Mouse (Mus musculus): ENCODE data around the gene Slfn9. TPM values are rescaled to one million over a fixed set of nuclear protein-coding genes. Genes with fewer than 3 reads are reported as not detected.
"Not testable (repeated sequence)": the region's sequence is repeated elsewhere in the genome, so short reads cannot be mapped to it uniquely, and the experiment has no call there.

Slfn9 gene
- polyA plus RNA-seq, 1 experiment from 2014 or later = 12.6 TPM

DNA sequence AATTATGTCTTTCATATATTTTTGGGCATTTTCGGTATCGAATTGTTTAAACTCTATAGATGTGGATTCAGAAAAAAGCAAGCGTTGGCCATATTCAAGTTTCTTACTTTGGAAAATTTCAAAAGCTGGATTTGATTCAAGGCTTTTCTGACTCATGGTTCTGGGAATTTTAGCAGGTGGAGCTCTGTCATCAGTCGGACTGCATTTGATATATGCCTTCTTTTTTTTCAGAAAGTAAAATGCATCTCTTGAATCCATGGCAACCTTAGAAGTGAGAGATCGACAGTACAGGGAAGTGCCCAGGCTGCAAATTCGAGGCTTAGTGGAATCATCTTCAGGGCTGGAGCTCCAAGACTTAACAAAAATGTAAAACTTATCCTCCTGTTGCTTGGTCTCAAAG lies 4.0 kb downstream of the Slfn9 start:
- no peak overlapping the region for H3K9ac ChIP-seq
- peaks cover 12% of the 10 kb centered on the region for H3K4me1 ChIP-seq
- no peak overlapping the region for H3K4me2 ChIP-seq
- peaks cover 11% of the 10 kb centered on the region; the same call in 1 of the 2 replicates for H3K36me3 ChIP-seq (replicated peaks)
- ATAC-seq (ENCODE audit: low FRiP score) = no peak
- WGBS = 93% methylated on average over 6 of the region's 6 CpGs
- H3K9me3 ChIP-seq = no peaks in the 10 kb centered on the region
- no peak overlapping the region for H3K4me3 ChIP-seq (replicated peaks)
- H3K27me3 ChIP-seq = peaks cover 10% of the 10 kb centered on the region
- H3K27ac ChIP-seq = no peak overlapping the region

DNA sequence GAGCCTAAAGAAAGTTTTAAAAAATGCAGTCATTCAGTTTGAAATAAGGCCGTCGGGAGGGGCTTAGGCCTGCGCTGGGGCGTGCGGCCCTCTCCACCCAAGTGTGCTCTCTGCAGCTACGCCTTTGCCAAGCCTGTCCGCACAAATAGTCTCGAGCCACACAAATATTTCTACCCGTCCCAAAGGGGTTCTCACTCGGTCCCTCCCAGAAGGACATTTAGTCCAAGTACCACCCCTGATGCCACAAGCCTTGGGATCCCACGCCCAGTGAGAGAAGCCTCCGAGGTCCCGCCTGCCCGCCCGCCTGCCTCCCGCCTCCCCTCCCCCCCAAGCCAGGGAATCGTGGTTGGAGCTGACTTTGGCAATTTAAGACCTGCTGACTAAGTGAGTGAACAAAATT lies 8.4 kb downstream of the Slfn9 start:
- no peak overlapping the region for H3K27ac ChIP-seq
- H3K4me1 ChIP-seq = no peaks in the 10 kb centered on the region
- H3K4me3 ChIP-seq (replicated peaks) = no peak overlapping the region
- ATAC-seq (ENCODE audit: low FRiP score) = no peak
- H3K4me2 ChIP-seq = no peak overlapping the region
- H3K9me3 ChIP-seq = no peaks in the 10 kb centered on the region
- H3K27me3 ChIP-seq = no peaks in the 10 kb centered on the region
- no peak overlapping the region for H3K9ac ChIP-seq
- 85% methylated on average over 17 of the region's 17 CpGs for WGBS
- peaks cover 23% of the 10 kb centered on the region; the same call in 1 of the 2 replicates for H3K36me3 ChIP-seq (replicated peaks)

DNA sequence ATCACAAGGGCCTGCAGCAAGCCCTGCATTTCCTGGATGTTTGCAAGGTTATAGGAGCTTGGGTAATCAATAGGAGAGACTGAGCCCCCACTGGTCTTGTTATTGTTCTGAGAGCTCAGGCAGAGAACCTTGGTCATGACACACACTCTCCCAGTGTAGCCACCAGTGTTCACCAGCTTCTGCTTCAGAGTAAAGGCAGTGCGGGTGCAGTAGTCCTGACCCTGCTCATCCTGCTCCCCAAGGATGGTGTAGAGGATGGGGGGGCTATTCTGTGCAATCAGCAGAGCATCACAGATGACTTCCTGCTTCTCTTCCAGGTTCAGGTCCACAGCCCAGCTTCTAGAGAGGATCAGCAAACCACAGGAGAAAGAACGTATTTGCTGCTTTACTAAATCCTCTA lies 9.2 kb downstream of the Slfn9 start:
- not testable (repeated sequence) for H3K27me3 ChIP-seq; H3K4me1 ChIP-seq; H3K27ac ChIP-seq; ATAC-seq (ENCODE audit: low FRiP score); H3K9me3 ChIP-seq; H3K4me3 ChIP-seq (replicated peaks); H3K4me2 ChIP-seq; H3K9ac ChIP-seq
- 94% methylated on average over 2 of the region's 2 CpGs for WGBS
- H3K36me3 ChIP-seq (replicated peaks) = peaks cover 23% of the 10 kb centered on the region; the same call in 1 of the 2 replicates

DNA sequence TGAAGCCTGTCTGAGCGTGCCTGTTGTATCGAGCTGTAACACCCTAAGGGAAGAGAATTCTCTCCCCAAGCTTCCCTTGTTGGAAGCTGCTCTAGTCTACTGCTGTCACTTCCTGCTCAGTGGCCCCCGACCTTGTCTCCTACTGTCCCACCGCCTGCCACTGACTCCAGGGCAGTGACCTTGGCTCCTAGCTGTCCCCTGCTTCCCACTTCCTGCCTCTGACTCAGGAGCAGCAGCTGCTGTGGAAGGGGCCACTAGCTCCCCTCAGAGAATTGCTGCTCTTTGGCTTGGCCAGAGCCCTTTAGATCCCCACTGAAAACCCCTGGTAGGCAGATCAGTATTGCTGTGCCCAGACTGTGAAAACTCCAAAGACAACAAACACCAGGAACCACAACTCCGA lies 17.7 kb downstream of the Slfn9 start:
- Histone ChIP-seq H3K9ac (no peak overlapping the region), H3K9me3 (no peaks in the 10 kb centered on the region), H3K27ac (no peak overlapping the region), H3K36me3 (replicated peaks) (no peaks in the 10 kb centered on the region), H3K4me2 (no peak overlapping the region), H3K4me1 (peaks cover 9% of the 10 kb centered on the region; the same call in 1 of the 2 replicates), H3K27me3 (0 out of 2 replicates have a peak, but pooled peaks cover 8% of the 10 kb centered on the region), H3K4me3 (replicated peaks) (no peak overlapping the region)
- no peak for ATAC-seq (ENCODE audit: low FRiP score)
- 74% methylated on average over 5 of the region's 5 CpGs for WGBS

DNA sequence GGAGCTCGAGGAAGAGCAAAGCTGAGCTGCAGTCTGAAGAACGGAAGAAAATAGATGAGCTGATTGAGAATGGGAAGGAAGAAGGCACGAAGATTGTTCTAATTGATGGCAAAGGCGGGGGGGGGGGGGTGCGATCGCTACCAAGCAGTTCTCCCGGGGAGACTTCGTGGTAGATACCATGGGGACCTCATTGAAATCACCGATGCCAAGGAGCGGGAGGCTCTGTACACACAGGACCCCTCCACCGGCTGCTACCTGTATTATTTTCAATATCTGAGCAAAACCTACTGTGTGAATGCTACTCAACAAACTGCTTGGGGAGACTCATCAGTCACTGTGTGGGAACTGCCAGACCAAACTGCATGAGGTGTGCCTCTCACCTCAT lies 20.0 kb downstream of the Slfn9 start:
- H3K27ac ChIP-seq = no peak overlapping the region
- H3K27me3 ChIP-seq = 0 out of 2 replicates have a peak, but pooled peaks cover 8% of the 10 kb centered on the region
- ATAC-seq (ENCODE audit: low FRiP score) = no peak
- H3K4me2 ChIP-seq = peak overlapping the region; percentile 51
- WGBS = 70% methylated on average over 9 of the region's 11 CpGs
- no peak overlapping the region for H3K4me3 ChIP-seq (replicated peaks)
- no peak overlapping the region; the same call in 1 of the 2 replicates for H3K9ac ChIP-seq
- no peaks in the 10 kb centered on the region for H3K9me3 ChIP-seq
- H3K36me3 ChIP-seq (replicated peaks) = no peaks in the 10 kb centered on the region
- H3K4me1 ChIP-seq = peaks cover 9% of the 10 kb centered on the region; the same call in 1 of the 2 replicates

DNA sequence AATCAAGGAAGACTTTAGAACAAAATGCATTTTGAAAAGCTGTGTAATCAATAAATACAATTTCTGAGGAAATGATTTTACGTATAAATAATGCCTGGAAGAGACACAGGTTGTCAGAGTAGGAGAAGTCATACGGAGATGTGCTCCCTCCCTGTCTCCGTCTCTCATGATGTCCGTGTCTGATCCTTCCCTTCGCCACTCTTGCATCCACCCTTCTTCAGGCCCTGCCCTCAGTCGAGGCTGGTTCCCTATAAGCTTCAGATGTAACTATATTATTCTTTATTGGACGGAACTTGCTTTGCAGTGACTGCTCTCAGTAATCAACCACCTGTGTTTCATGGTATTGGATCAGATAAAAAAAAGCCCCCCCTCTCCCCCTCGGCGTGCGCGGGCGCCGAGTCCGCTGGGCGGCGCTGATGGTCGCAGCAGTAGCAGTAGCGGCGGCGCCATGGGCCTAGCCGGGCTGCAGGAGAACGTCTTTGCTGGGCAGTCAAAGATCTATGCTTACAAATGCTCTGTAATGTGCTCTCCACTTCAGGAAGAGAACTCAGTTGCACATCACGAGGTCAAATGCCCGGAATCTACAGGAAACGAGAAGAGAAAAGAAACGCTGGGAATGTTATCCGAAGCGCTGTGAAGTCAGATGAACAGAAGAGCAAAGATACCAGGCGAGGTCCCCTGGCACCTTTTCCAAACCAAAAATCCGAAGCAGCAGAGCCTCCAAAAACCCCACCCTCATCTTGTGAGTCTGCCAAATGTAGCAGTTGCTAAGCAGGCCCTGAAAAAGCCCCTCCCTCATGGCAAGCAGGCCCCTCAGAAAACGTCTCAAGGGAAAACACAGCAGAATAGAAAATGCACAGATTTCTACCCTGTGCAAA lies 20.7 kb downstream of the Slfn9 start:
- Histone ChIP-seq H3K36me3 (replicated peaks) (no peaks in the 10 kb centered on the region), H3K27me3 (0 out of 2 replicates have a peak, but pooled peaks cover 8% of the 10 kb centered on the region), H3K4me2 (peak overlapping the region; percentile 51), H3K9me3 (no peaks in the 10 kb centered on the region), H3K4me3 (replicated peaks) (peak overlapping the region; percentile 23), H3K4me1 (peaks cover 9% of the 10 kb centered on the region; the same call in 1 of the 2 replicates), H3K27ac (no peak overlapping the region), H3K9ac (peak overlapping the region; percentile 44)
- WGBS = 8% methylated on average over 31 of the region's 31 CpGs
- peak; percentile 65; the same call in 1 of the 2 replicates for ATAC-seq (ENCODE audit: low FRiP score)

DNA sequence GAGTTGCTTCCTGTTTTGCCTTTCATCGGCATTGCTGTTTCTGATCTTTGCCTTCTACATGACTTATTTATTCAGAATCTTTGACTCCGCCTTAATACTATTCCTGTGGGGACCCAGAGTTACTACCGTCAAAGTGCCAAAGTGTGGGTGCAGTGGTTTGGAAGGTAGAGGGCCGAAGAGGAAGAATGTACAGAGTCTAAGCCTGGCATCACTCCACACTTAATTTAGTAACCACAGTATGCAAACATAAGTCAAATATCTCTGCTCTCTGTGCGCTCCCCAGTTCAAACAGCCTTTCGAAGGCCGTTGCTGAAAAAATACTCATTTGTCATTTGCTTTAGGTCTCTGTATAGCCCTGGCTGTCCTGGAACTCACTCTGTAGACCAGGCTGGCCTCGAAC lies 29.4 kb downstream of the Slfn9 start:
- no peak overlapping the region for H3K9ac ChIP-seq
- H3K36me3 ChIP-seq (replicated peaks) = no peaks in the 10 kb centered on the region
- no peaks in the 10 kb centered on the region for H3K9me3 ChIP-seq
- no peak overlapping the region for H3K4me2 ChIP-seq
- peaks cover 16% of the 10 kb centered on the region; the same call in 1 of the 2 replicates for H3K27me3 ChIP-seq
- no peak overlapping the region for H3K27ac ChIP-seq
- ATAC-seq (ENCODE audit: low FRiP score) = no peak
- WGBS = 93% methylated on average over 8 of the region's 8 CpGs
- no peak overlapping the region for H3K4me3 ChIP-seq (replicated peaks)
- no peaks in the 10 kb centered on the region for H3K4me1 ChIP-seq

DNA sequence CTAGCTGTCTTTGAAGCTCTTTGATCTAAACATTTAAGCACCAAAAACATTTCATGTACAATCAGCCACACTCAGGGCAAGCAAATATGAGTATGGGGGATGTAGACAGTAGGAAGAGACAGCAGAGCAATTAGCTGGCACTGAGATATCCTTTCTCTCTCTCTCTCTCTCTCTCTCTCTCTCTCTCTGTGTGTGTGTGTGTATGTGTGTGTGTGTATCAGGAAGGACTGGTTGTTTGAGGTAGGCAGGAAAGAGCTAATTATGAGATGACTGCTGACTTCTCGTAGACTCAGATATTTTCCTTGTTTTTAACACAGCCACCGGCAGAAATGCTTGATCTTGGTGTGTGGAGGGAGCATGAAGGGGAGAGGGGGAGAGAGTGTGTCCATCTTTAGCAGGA lies 29.9 kb downstream of the Slfn9 start:
- WGBS = 90% methylated on average over 2 of the region's 2 CpGs
- Histone ChIP-seq H3K4me2 (no peak overlapping the region), H3K9ac (no peak overlapping the region), H3K27me3 (peaks cover 16% of the 10 kb centered on the region; the same call in 1 of the 2 replicates), H3K36me3 (replicated peaks) (no peaks in the 10 kb centered on the region), H3K4me3 (replicated peaks) (no peak overlapping the region), H3K27ac (no peak overlapping the region), H3K9me3 (no peaks in the 10 kb centered on the region), H3K4me1 (no peaks in the 10 kb centered on the region)
- ATAC-seq (ENCODE audit: low FRiP score) = no peak

DNA sequence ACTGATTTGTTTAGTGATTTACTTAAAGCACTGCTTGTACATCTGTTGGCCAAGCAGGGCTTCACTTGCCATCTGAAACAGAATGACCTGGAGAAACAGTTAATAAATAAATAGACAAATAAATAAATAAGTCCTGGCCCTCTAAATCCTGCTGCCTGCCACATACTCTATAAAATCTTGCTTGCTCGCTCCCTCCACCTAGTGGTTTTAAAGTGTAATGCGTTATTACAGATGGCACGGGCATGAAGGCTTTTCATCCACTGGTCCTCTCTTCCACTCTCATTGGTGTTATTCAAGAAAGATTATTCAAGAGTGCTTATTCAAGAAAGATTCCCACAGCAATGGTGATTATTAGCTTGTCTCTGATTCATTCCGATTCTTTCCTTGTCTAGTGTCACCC lies 32.0 kb downstream of the Slfn9 start:
- peaks cover 19% of the 10 kb centered on the region; the same call in 1 of the 2 replicates for H3K27me3 ChIP-seq
- ATAC-seq (ENCODE audit: low FRiP score) = no peak
- H3K4me2 ChIP-seq = no peak overlapping the region
- 16% methylated on average over 4 of the region's 4 CpGs for WGBS
- no peak overlapping the region for H3K27ac ChIP-seq
- H3K4me3 ChIP-seq (replicated peaks) = no peak overlapping the region
- H3K36me3 ChIP-seq (replicated peaks) = no peaks in the 10 kb centered on the region
- H3K9me3 ChIP-seq = no peaks in the 10 kb centered on the region
- H3K9ac ChIP-seq = no peak overlapping the region
- no peaks in the 10 kb centered on the region for H3K4me1 ChIP-seq

DNA sequence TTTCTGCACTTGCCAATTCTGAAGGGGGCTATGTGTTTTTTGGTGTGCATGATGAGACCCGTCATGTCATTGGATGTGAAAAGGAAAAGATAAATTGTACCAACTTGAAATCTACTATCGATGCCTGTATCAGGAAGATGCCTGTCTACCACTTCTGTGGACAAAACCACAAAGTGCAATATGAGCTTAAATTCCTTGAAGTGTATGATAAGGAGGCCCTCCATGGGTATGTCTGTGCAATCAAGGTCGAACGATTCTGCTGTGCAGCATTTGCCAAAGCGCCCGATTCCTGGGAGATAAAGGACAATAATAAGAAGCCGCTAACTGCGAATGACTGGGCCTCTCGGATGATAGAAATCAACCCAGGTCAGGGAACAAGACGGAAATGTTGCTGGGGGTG lies 34.7 kb downstream of the Slfn9 start:
- H3K27me3 ChIP-seq = peaks cover 46% of the 10 kb centered on the region
- no peak overlapping the region for H3K9ac ChIP-seq
- ATAC-seq (ENCODE audit: low FRiP score) = no peak
- 85% methylated on average over 10 of the region's 10 CpGs for WGBS
- H3K27ac ChIP-seq = no peak overlapping the region
- no peak overlapping the region for H3K4me3 ChIP-seq (replicated peaks)
- no peak overlapping the region for H3K4me2 ChIP-seq
- H3K4me1 ChIP-seq = no peaks in the 10 kb centered on the region
- H3K9me3 ChIP-seq = no peaks in the 10 kb centered on the region
- no peaks in the 10 kb centered on the region for H3K36me3 ChIP-seq (replicated peaks)

DNA sequence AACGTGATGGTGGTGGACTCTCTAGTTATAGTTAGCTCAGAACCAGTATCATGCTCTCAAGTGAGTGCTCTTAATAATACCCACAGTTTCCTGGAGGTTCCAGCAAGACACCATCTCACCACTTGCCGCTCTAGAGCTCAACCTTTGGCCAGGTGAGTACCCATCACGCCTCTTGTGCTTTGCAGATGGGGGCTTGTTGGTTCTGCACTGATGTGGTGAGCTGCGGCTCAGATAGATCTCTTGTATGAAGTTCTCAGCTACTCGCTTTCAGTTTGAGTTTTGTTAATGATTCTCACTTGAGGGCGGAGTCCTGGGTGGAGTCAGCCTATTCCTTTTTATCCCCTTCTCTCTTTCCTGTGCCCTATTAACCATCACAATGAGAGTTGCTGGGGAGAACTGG lies 37.0 kb downstream of the Slfn9 start:
- Histone ChIP-seq H3K36me3 (replicated peaks) (no peaks in the 10 kb centered on the region), H3K9ac (no peak overlapping the region), H3K4me2 (no peak overlapping the region), H3K4me1 (0 out of 2 replicates have a peak, but pooled peaks cover 3% of the 10 kb centered on the region), H3K27me3 (peaks cover 57% of the 10 kb centered on the region), H3K4me3 (replicated peaks) (no peak overlapping the region), H3K27ac (no peak overlapping the region), H3K9me3 (no peaks in the 10 kb centered on the region)
- 83% methylated on average over 6 of the region's 6 CpGs for WGBS
- no peak for ATAC-seq (ENCODE audit: low FRiP score)

DNA sequence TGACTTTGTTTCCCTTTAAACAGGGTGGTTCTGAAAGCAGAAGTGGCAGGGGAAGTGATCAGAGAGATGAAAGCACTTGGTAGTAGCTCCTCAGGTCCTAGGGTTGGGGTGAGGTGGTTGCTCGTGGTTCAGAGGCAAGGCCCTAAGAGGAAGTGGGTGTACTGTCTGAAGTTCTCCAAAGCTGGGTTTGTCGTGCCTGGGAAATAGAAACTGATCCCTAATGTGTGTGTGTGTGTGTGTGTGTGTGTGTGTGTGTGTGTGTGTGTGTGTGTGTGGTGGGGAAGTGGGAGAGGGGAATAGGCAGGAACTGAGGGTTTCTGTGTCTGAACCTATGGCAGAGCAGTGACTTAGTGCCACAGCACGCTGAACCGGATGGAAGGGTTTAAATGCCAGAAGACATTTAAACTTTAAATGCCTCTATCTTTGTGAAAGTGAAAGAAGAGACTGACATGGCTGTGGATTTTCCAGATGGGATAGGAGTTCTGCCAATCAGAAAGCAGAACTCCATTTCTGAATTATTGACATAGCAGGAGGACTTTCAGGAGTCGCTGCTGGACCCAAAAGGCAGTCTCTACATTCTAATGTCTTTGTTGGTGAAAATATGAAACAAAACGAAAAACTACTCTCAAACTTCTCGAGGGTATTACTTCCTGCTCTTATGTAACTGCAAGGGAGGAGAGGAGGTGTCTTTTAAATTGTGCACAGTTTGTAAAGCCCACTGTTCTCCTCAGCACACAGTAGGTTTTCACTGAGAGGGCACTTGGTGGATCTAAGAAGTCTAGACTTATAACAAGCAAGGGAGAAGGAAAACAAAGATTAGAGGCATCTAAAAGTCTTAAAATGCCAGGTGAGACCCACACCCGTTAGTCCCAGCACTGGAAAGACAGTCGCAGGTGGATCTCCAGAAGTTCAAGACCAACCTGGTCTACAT lies 38.8 kb downstream of the Slfn9 start:
- WGBS = 70% methylated on average over 9 of the region's 9 CpGs
- H3K9ac ChIP-seq = no peak overlapping the region
- H3K4me1 ChIP-seq = 0 out of 2 replicates have a peak, but pooled peaks cover 3% of the 10 kb centered on the region
- no peak overlapping the region for H3K4me2 ChIP-seq
- no peak overlapping the region for H3K27ac ChIP-seq
- H3K9me3 ChIP-seq = no peaks in the 10 kb centered on the region
- no peak overlapping the region for H3K4me3 ChIP-seq (replicated peaks)
- ATAC-seq (ENCODE audit: low FRiP score) = no peak
- H3K36me3 ChIP-seq (replicated peaks) = no peaks in the 10 kb centered on the region
- peaks cover 64% of the 10 kb centered on the region for H3K27me3 ChIP-seq

All from forebrain, embryonic 12.5 days (tissue).